Mouse (Mus musculus) liver, adult 2 months (tissue): ENCODE measurements at regions not wholly inside any gene's neighbourhood (a gene's known extent, or its start where the extent isn't known, plus 50 kb on each side); places are given as distances from the start of the nearest gene placed in this dataset.

Experiments
- DNase-seq: peaks from one replicate; pipeline ENCODE4 v3.0.0-alpha.2; 2011; ENCODE audit warnings: low read depth, low spot score; ENCODE audit errors: extremely low read depth
- H3K27ac ChIP-seq: fragments of 200-500 bp; replicated peaks from 2 replicates; pipeline ENCODE4 v1.5.1; 2012; ENCODE audit warnings: low read depth, mild to moderate bottlenecking, control low read depth, inconsistent platforms, low read length; ENCODE audit not compliant: insufficient read depth
- H3K27me3 ChIP-seq: fragments of 200-500 bp; 2 replicates; pipeline ENCODE4 v1.6.1; 2012; ENCODE audit warnings: mild to moderate bottlenecking, moderate library complexity, low read length, inconsistent platforms; ENCODE audit not compliant: control insufficient read depth, insufficient read depth
- H3K36me3 ChIP-seq: fragments of 200-500 bp; 2 replicates; pipeline ENCODE4 v1.6.1; 2012; ENCODE audit warnings: low read length, inconsistent platforms; ENCODE audit not compliant: control insufficient read depth, insufficient read depth
- H3K4me1 ChIP-seq: fragments of 200-500 bp; 2 replicates; pipeline ENCODE4 v1.6.1; 2011; ENCODE audit warnings: low read length; ENCODE audit not compliant: control insufficient read depth, insufficient read depth
- H3K4me3 ChIP-seq: fragments of 200-500 bp; 2 replicates; pipeline ENCODE4 v1.5.1; 2011; ENCODE audit warnings: low read depth, mild to moderate bottlenecking, control low read depth, low read length, moderate library complexity; ENCODE audit not compliant: insufficient read depth
- H3K79me2 ChIP-seq: fragments of 200-500 bp; 2 replicates; pipeline ENCODE4 v1.6.1; 2012; ENCODE audit warnings: inconsistent platforms, mild to moderate bottlenecking, low read length, moderate library complexity; ENCODE audit not compliant: control insufficient read depth, insufficient read depth
- H3K9ac ChIP-seq: fragments of 200-500 bp; 2 replicates; pipeline ENCODE4 v1.6.1; 2012; ENCODE audit warnings: low read depth, mild to moderate bottlenecking, control low read depth, inconsistent platforms, low read length
- CTCF ChIP-seq: fragments of 200-500 bp; IDR thresholded peaks from 2 replicates; pipeline ENCODE4 v1.5.1; 2011; ENCODE audit warnings: low read depth, low read length, control low read depth
- POLR2A ChIP-seq: fragments of 200-500 bp; IDR thresholded peaks from 2 replicates; pipeline ENCODE4 v1.6.1; 2011; ENCODE audit warnings: low read length, control low read depth; ENCODE audit not compliant: insufficient read depth; ENCODE audit errors: extremely low read depth
- WGBS: fragments of 180-500 bp; shearing (Covaris S2); methylation state at CpG from one replicate; pipeline ENCODE4 v1.1.7; 2018; 5-methylcytosine and 5-hydroxymethylcytosine counted together

- Histone ChIP-seq H3K36me3 (no peaks in the 10 kb centered on the region), H3K27me3 (no peaks in the 10 kb centered on the region), H3K9ac (no peak overlapping the region), H3K4me1 (no peaks in the 10 kb centered on the region), H3K79me2 (no peaks in the 10 kb centered on the region), H3K4me3 (no peak overlapping the region), H3K27ac (no peak overlapping the region)
- no peak for DNase-seq
- WGBS, result 79% methylated on average over 12 of the region's 12 CpGs
- TF ChIP-seq CTCF (no peak), POLR2A (no peak)
These were observed 131.1 kb upstream of the C9orf72 start for GRCm38 (mm10) chr4:35356904-35357563.

- no peak overlapping the region for H3K4me3 ChIP-seq
- DNase-seq, result peak; percentile 6
- no peaks in the 10 kb centered on the region for H3K27me3 ChIP-seq
- H3K9ac ChIP-seq, result no peak overlapping the region
- WGBS, result 80% methylated on average over 6 of the region's 6 CpGs
- H3K4me1 ChIP-seq, result no peaks in the 10 kb centered on the region
- no peaks in the 10 kb centered on the region for H3K79me2 ChIP-seq
- no peaks in the 10 kb centered on the region for H3K36me3 ChIP-seq
- no peak for TF ChIP-seq POLR2A
- TF ChIP-seq CTCF, result no peak
- H3K27ac ChIP-seq, result no peak overlapping the region
These were observed 130.1 kb upstream of the C9orf72 start for GRCm38 (mm10) chr4:35356051-35356450.

- no peaks in the 10 kb centered on the region for H3K36me3 ChIP-seq
- no peak overlapping the region for H3K4me3 ChIP-seq
- H3K27ac ChIP-seq, result no peak overlapping the region
- DNase-seq, result no peak
- TF ChIP-seq POLR2A, result no peak
- no peak for TF ChIP-seq CTCF
- WGBS, result 84% methylated on average over 14 of the region's 14 CpGs
- no peak overlapping the region for H3K9ac ChIP-seq
- no peaks in the 10 kb centered on the region for H3K4me1 ChIP-seq
- no peaks in the 10 kb centered on the region for H3K79me2 ChIP-seq
- H3K27me3 ChIP-seq, result no peaks in the 10 kb centered on the region
These were observed 128.1 kb upstream of the C9orf72 start for GRCm38 (mm10) chr4:35354046-35354445.

- TF ChIP-seq POLR2A, result no peak
- no peak for TF ChIP-seq CTCF
- no peaks in the 10 kb centered on the region for H3K27me3 ChIP-seq
- no peak overlapping the region for H3K27ac ChIP-seq
- DNase-seq, result no peak
- H3K4me3 ChIP-seq, result no peak overlapping the region
- WGBS, result 87% methylated on average over 1 of the region's 1 CpGs
- no peaks in the 10 kb centered on the region for H3K79me2 ChIP-seq
- H3K36me3 ChIP-seq, result no peaks in the 10 kb centered on the region
- H3K9ac ChIP-seq, result no peak overlapping the region
- no peaks in the 10 kb centered on the region for H3K4me1 ChIP-seq
These were observed 126.6 kb upstream of the C9orf72 start for GRCm38 (mm10) chr4:35352606-35353005.

- no peak overlapping the region for H3K27ac ChIP-seq
- WGBS, result 30% methylated on average over 3 of the region's 3 CpGs
- DNase-seq, result peak; percentile 67
- TF ChIP-seq POLR2A (no peak), CTCF (no peak)
- no peak overlapping the region for H3K4me3 ChIP-seq
- H3K4me1 ChIP-seq, result no peaks in the 10 kb centered on the region
- no peaks in the 10 kb centered on the region for H3K36me3 ChIP-seq
- H3K9ac ChIP-seq, result no peak overlapping the region
- H3K27me3 ChIP-seq, result no peaks in the 10 kb centered on the region
- no peaks in the 10 kb centered on the region for H3K79me2 ChIP-seq
These were observed 124.5 kb upstream of the C9orf72 start for GRCm38 (mm10) chr4:35350465-35350864.

- WGBS, result 95% methylated on average over 3 of the region's 3 CpGs
- DNase-seq, result no peak
- H3K4me3 ChIP-seq, result no peak overlapping the region
These were observed 121.6 kb upstream of the C9orf72 start for GRCm38 (mm10) chr4:35347609-35348008.

More at GRCm38 (mm10) chr4:35347609-35348008, 121.6 kb upstream of the C9orf72 start:
- TF ChIP-seq CTCF (no peak), POLR2A (no peak)
- no peaks in the 10 kb centered on the region for H3K27me3 ChIP-seq
- no peak overlapping the region for H3K9ac ChIP-seq
- no peaks in the 10 kb centered on the region for H3K4me1 ChIP-seq
- H3K36me3 ChIP-seq, result no peaks in the 10 kb centered on the region
- H3K79me2 ChIP-seq, result no peaks in the 10 kb centered on the region
- H3K27ac ChIP-seq, result no peak overlapping the region
